Comparison of ENCODE assay signal across 21 mouse cellular contexts in the genomic region with DNA sequence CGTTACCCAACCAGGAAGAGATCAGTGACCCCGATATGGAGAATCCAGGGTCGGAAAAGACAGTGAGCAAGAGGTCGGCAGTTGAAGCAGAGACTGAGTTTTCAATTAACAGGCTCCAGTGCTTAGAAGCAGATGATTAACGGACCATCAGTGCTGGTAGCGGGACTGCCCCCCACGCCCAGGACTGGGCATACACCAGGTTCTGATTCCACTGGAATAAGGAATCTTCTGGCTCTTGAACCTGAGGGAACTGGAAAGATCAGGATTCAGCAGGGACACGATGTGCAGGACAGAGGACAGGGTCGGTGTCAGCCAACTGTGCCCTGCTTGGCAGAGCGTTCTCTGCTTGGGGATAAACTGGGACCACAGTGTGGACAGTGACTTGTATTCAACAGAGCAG. TPM values are rescaled to one million over a fixed set of nuclear protein-coding genes. Genes with fewer than 3 reads are reported as not detected.
A peak's percentile ranks its signal among the peaks of the same experiment; 100 is the strongest.
DNase-seq lines count a peak whose midpoint lies in the region; ATAC-seq and TF ChIP-seq lines count a peak whose summit lies in the region.
"Had no signal": no experiment of that assay in that cellular context is flagged by ENCODE, and none has a peak within 500 bp of the region (broad histone marks: within the 10 kb centered on the region; RNA-seq: fewer than 3 reads in every experiment).

No protein-coding gene starts in this region.

- H3K4me2 ChIP-seq in kidney, embryonic 14.5 days (replicated peaks; ENCODE audit: low read depth, low read length): no peak overlapping the region
- H3K4me2 ChIP-seq in forebrain, embryonic 14.5 days (ENCODE audit: low read length): no peak overlapping the region
- H3K4me2 ChIP-seq: embryonic facial prominence, embryonic 13.5 days; forebrain, embryonic 12.5 days; heart, embryonic 11.5 days; heart, embryonic 15.5 days had no signal

- H3K9ac ChIP-seq in kidney, embryonic 14.5 days (ENCODE audit: low read depth, low read length): no peak overlapping the region
- H3K9ac ChIP-seq in forebrain, embryonic 14.5 days (ENCODE audit: low read length): no peak overlapping the region
- H3K9ac ChIP-seq: embryonic facial prominence, embryonic 13.5 days; forebrain, embryonic 12.5 days; heart, embryonic 15.5 days had no signal

- H3K4me1 ChIP-seq in kidney, adult 2 months (ENCODE audit: control insufficient read depth, insufficient read depth, low read length): peaks cover 15% of the 10 kb centered on the region; the same call in 1 of the 2 replicates
- no peaks in the 10 kb centered on the region for H3K4me1 ChIP-seq in kidney, embryonic 14.5 days (ENCODE audit: control insufficient read depth, insufficient read depth, low read length)
- H3K4me1 ChIP-seq in forebrain, embryonic 14.5 days (ENCODE audit: control insufficient read depth, insufficient read depth, low read length): no peaks in the 10 kb centered on the region
- H3K4me1 ChIP-seq: embryonic facial prominence, embryonic 13.5 days; forebrain, embryonic 12.5 days had no signal

- TF ChIP-seq CTCF in kidney, adult 2 months (conservative IDR thresholded peaks at IDR 0.05; ENCODE audit: insufficient read depth, insufficient read length, low read depth, low read length): no peak
- TF ChIP-seq CTCF in layer of hippocampus, adult 2 months (conservative IDR thresholded peaks at IDR 0.05): no peak

- peak; percentile 96 for DNase-seq in kidney, adult 2 months
- peak; percentile 80 for DNase-seq in kidney, postnatal 10 days
- DNase-seq in kidney, postnatal 4 days: peak; percentile 42 to 76
- no peak for DNase-seq in layer of hippocampus, adult 2 months (ENCODE audit: low spot score in 2 of 2)
- no peak for DNase-seq in forebrain, embryonic 14.5 days (ENCODE audit: low spot score)
- DNase-seq in gastrocnemius, postnatal 25 days: no peak
- no peak for DNase-seq in gastrocnemius, adult 18-20 months (ENCODE audit: low spot score)
- DNase-seq: adrenal gland, adult 2 months; adrenal gland, postnatal 25 days; cerebellum, adult 18-20 months; cerebellum, adult 9-11 months; cerebellum, postnatal 36 days; heart, adult 2 months; heart, postnatal 14 days had no signal

- H3K27ac ChIP-seq in kidney, adult 2 months (ENCODE audit: insufficient read depth, low read depth, low read length): peak overlapping the region; percentile 97
- H3K27ac ChIP-seq in kidney, embryonic 14.5 days (ENCODE audit: low read depth, low read length): no peak overlapping the region
- H3K27ac ChIP-seq in layer of hippocampus, adult 2 months: no peak overlapping the region
- H3K27ac ChIP-seq in forebrain, embryonic 14.5 days (ENCODE audit: low read depth, low read length): no peak overlapping the region
- H3K27ac ChIP-seq: embryonic facial prominence, embryonic 13.5 days; forebrain, embryonic 12.5 days; heart, adult 2 months; heart, embryonic 15.5 days had no signal

- no peak overlapping the region for H3K4me3 ChIP-seq in kidney, adult 2 months (ENCODE audit: insufficient read depth, low read depth, low read length)
- no peak overlapping the region for H3K4me3 ChIP-seq in kidney, embryonic 14.5 days (ENCODE audit: low read length)
- H3K4me3 ChIP-seq in layer of hippocampus, adult 2 months: no peak overlapping the region
- no peak overlapping the region for H3K4me3 ChIP-seq in forebrain, embryonic 14.5 days (ENCODE audit: low read depth, low read length)
- H3K4me3 ChIP-seq: embryonic facial prominence, embryonic 13.5 days; forebrain, embryonic 12.5 days; heart, adult 2 months; heart, embryonic 15.5 days had no signal

- H3K27me3 ChIP-seq in kidney, adult 2 months (replicated peaks; ENCODE audit: control insufficient read depth, insufficient read depth, low read length): no peaks in the 10 kb centered on the region
- H3K27me3 ChIP-seq in kidney, embryonic 14.5 days (ENCODE audit: control insufficient read depth, insufficient read depth, low read length): no peaks in the 10 kb centered on the region
- H3K27me3 ChIP-seq in forebrain, embryonic 14.5 days (replicated peaks; ENCODE audit: control insufficient read depth, insufficient read depth, low read length): no peaks in the 10 kb centered on the region
- H3K27me3 ChIP-seq: embryonic facial prominence, embryonic 13.5 days; forebrain, embryonic 12.5 days; heart, embryonic 15.5 days had no signal

- no peak for TF ChIP-seq POLR2A in kidney, adult 2 months (IDR thresholded peaks at IDR 0.05; ENCODE audit: low read depth, low read length)

- H3K9me3 ChIP-seq in kidney, embryonic 14.5 days (ENCODE audit: control insufficient read depth, low read length): no peaks in the 10 kb centered on the region
- H3K9me3 ChIP-seq in forebrain, embryonic 14.5 days (replicated peaks; ENCODE audit: control insufficient read depth, low read length): no peaks in the 10 kb centered on the region
- H3K9me3 ChIP-seq: embryonic facial prominence, embryonic 13.5 days; forebrain, embryonic 12.5 days; heart, embryonic 15.5 days had no signal

- WGBS in kidney, adult 2 months: 24% methylated on average over 10 of the region's 10 CpGs
- WGBS in kidney, embryonic 14.5 days: 41% methylated on average over 10 of the region's 10 CpGs
- WGBS in forebrain, embryonic 14.5 days: 77% methylated on average over 10 of the region's 10 CpGs

- ATAC-seq in kidney, embryonic 14.5 days (ENCODE audit: low FRiP score, low TSS enrichment): peak; percentile 64; the same call in 1 of the 2 replicates
- ATAC-seq in forebrain, embryonic 14.5 days: no peak

- H3K36me3 ChIP-seq in kidney, adult 2 months (ENCODE audit: control insufficient read depth, insufficient read depth, low read length): no peaks in the 10 kb centered on the region
- no peaks in the 10 kb centered on the region for H3K36me3 ChIP-seq in kidney, embryonic 14.5 days (ENCODE audit: control insufficient read depth, insufficient read depth, low read length)
- H3K36me3 ChIP-seq in forebrain, embryonic 14.5 days (ENCODE audit: control insufficient read depth, insufficient read depth, low read length): no peaks in the 10 kb centered on the region
- H3K36me3 ChIP-seq: embryonic facial prominence, embryonic 13.5 days; forebrain, embryonic 12.5 days; heart, embryonic 15.5 days had no signal

RNA-seq across cellular contexts. Expression of a gene that starts 9.2 kb away (rescaled TPM):
- 1.4 and 1.9 TPM in 2 replicates for polyA plus RNA-seq in kidney, adult 2 months (2012; rRNA removed)
- polyA plus RNA-seq in kidney, embryonic 14.5 days (2014; fragmentation: Nextera tagmentation; extraction: Ambion mirVana): 0.15 TPM in 1 of 2 replicates, not detected in the other
- total RNA-seq in layer of hippocampus, adult 2 months (2021): under 1 TPM; 0.12 to 0.31 TPM
- polyA plus RNA-seq in forebrain, embryonic 14.5 days (2014; fragmentation: Nextera tagmentation; extraction: Ambion mirVana): 0.21 TPM in 1 of 2 replicates, not detected in the other
- not detected for total RNA-seq in gastrocnemius, postnatal 25 days (2021)
- total RNA-seq in gastrocnemius, adult 18-20 months (2021): not detected
- total RNA-seq: gastrocnemius, adult 8-10 months; heart, adult 2 months; hematopoietic stem cell, adult 5-6 weeks had no signal

RNA-seq across cellular contexts. Expression of a gene that starts 28.6 kb away (rescaled TPM):
- polyA plus RNA-seq in kidney, adult 2 months (2012; rRNA removed): 71.9 and 86.5 TPM in 2 replicates
- polyA plus RNA-seq in kidney, embryonic 14.5 days (2014; fragmentation: Nextera tagmentation; extraction: Ambion mirVana): 29.5 and 29.7 TPM in 2 replicates
- total RNA-seq in layer of hippocampus, adult 2 months (2021): 10 to 100 TPM; 19.8 to 21.6 TPM
- polyA plus RNA-seq in forebrain, embryonic 14.5 days (2014; fragmentation: Nextera tagmentation; extraction: Ambion mirVana): 32.1 and 32.8 TPM in 2 replicates
- 10 to 100 TPM; 21.5 to 21.9 TPM for total RNA-seq in gastrocnemius, postnatal 25 days (2021)
- total RNA-seq in gastrocnemius, adult 18-20 months (2021): 10 to 100 TPM; 22.0 to 22.8 TPM

RNA-seq across cellular contexts. Expression of a gene that starts 52.8 kb away (rescaled TPM):
- polyA plus RNA-seq in kidney, adult 2 months (2012; rRNA removed): 64.7 and 68.2 TPM in 2 replicates
- 0.69 and 1.8 TPM in 2 replicates for polyA plus RNA-seq in kidney, embryonic 14.5 days (2014; fragmentation: Nextera tagmentation; extraction: Ambion mirVana)
- total RNA-seq in layer of hippocampus, adult 2 months (2021): under 1 TPM in 1 of 2 experiments, not detected in 1; 0.26 TPM
- polyA plus RNA-seq in forebrain, embryonic 14.5 days (2014; fragmentation: Nextera tagmentation; extraction: Ambion mirVana): 0.36 and 0.43 TPM in 2 replicates
- under 1 TPM; 0.64 to 0.67 TPM for total RNA-seq in gastrocnemius, postnatal 25 days (2021)
- under 1 TPM; 0.40 to 0.71 TPM for total RNA-seq in gastrocnemius, adult 18-20 months (2021)

Comparison
In these comparisons a context has a peak if more than half of its experiments do, and no peak if none do; other contexts are left out.
1. DNase-seq: peak in kidney, adult 2 months (single experiment), kidney, postnatal 10 days (single experiment) and kidney, postnatal 4 days (2 of 2); none in layer of hippocampus, adult 2 months (0 of 2), forebrain, embryonic 14.5 days (single experiment), gastrocnemius, postnatal 25 days (single experiment) and gastrocnemius, adult 18-20 months (single experiment).